Mouse (Mus musculus) left cerebral cortex, postnatal 36 days (tissue): ENCODE results near the gene Sdr39u1. TPM values are rescaled to one million over a fixed set of nuclear protein-coding genes. Genes with fewer than 3 reads are reported as not detected.
A peak's percentile ranks its signal among the peaks of the same experiment; 100 is the strongest.

ENCODE experiments used
- DNase-seq, 2 experiments: peaks; one replicate each; pipeline ENCODE4 v3.0.0; 2021 to 2022; ENCODE audit warnings: low spot score in 2 of 2, mixed read lengths in 1 of 2
- intact Hi-C: fragments of 180-260 bp; cut with DNase I; formaldehyde crosslinking; loops from one replicate; pipeline ENCODE4 v1.15.1; 2025
- total RNA-seq, 2 experiments: library from RNA; stranded (reverse); gene quantifications; 2 replicates each; pipeline ENCODE4 v1.2.3; 2021

Gene Sdr39u1
- total RNA-seq, 2 experiments from 2014 or later: 89.7 to 104 TPM

- DNase-seq: no peak
These were observed 14.8 kb downstream of the Sdr39u1 start for GRCm38 (mm10) chr14:55885114-55885790.

GRCm38 (mm10) chr14:55884713-55885113, 15.4 kb downstream of the Sdr39u1 start, which contains the start of gene Khnyn:
Gene Khnyn, plus strand, starts transcription at chr14:55884947.
- peak; percentile 75 to 82 for DNase-seq
- intact Hi-C loops: no loop called here

More at GRCm38 (mm10) chr14:55885114-55885790, 14.8 kb downstream of the Sdr39u1 start:
- intact Hi-C loops: no loop called here

- intact Hi-C loops: no loop called here
- DNase-seq: no peak
These were observed 15.9 kb downstream of the Sdr39u1 start, which contains the start of gene Cbln3 for GRCm38 (mm10) chr14:55884166-55884565. Gene Cbln3, minus strand, starts transcription at chr14:55884392.

GRCm38 (mm10) chr14:55883663-55884062, 16.4 kb downstream of the Sdr39u1 start:
- intact Hi-C loops: no loop called here
- DNase-seq: no peak

- intact Hi-C loops: no loop called here
- no peak for DNase-seq
These were observed 16.9 kb downstream of the Sdr39u1 start for GRCm38 (mm10) chr14:55883149-55883661.

GRCm38 (mm10) chr14:55882171-55882641, 17.9 kb downstream of the Sdr39u1 start:
- intact Hi-C loops: no loop called here

GRCm38 (mm10) chr14:55880982-55881381, 19.1 kb downstream of the Sdr39u1 start:
- intact Hi-C loops: no loop called here
- DNase-seq: no peak

More at GRCm38 (mm10) chr14:55882171-55882641, 17.9 kb downstream of the Sdr39u1 start:
- no peak for DNase-seq

- intact Hi-C loops: no loop called here
- peak; percentile 67 to 73 for DNase-seq
These were observed 20.5 kb downstream of the Sdr39u1 start for GRCm38 (mm10) chr14:55879623-55880022.

- intact Hi-C loops: no loop called here
- no peak for DNase-seq
These were observed 21.7 kb downstream of the Sdr39u1 start for GRCm38 (mm10) chr14:55878316-55878940.

- DNase-seq: no peak
- intact Hi-C loops: no loop called here
These were observed 22.4 kb downstream of the Sdr39u1 start for GRCm38 (mm10) chr14:55877469-55878315.

GRCm38 (mm10) chr14:55873714-55874683, 26.1 kb downstream of the Sdr39u1 start:
- peak; percentile 63 to 69 for DNase-seq
- intact Hi-C loops: loop anchor here (2.0 kb wide), 1 partner anchor 45 kb away; no protein-coding TSS in a partner anchor

GRCm38 (mm10) chr14:55873242-55873713, 26.8 kb downstream of the Sdr39u1 start:
- intact Hi-C loops: loop anchor here (2.0 kb wide), 1 partner anchor 46 kb away; no protein-coding TSS in a partner anchor
- no peak for DNase-seq

GRCm38 (mm10) chr14:55872551-55872950, 27.5 kb downstream of the Sdr39u1 start:
- no peak for DNase-seq
- intact Hi-C loops: loop anchor here (2.0 kb wide), 1 partner anchor 46 kb away; no protein-coding TSS in a partner anchor

- intact Hi-C loops: loop anchor here (2.0 kb wide), 1 partner anchor 47 kb away; no protein-coding TSS in a partner anchor
These were observed 28.1 kb downstream of the Sdr39u1 start for GRCm38 (mm10) chr14:55872039-55872438.

GRCm38 (mm10) chr14:55869538-55869937, 30.6 kb downstream of the Sdr39u1 start:
- DNase-seq: no peak
- intact Hi-C loops: no loop called here

More at GRCm38 (mm10) chr14:55872039-55872438, 28.1 kb downstream of the Sdr39u1 start:
- DNase-seq: no peak

- intact Hi-C loops: no loop called here
- DNase-seq: no peak
These were observed 31.7 kb downstream of the Sdr39u1 start for GRCm38 (mm10) chr14:55868230-55869026.

- intact Hi-C loops: no loop called here
- peak in 1 of 2 experiments; percentile 40 for DNase-seq
These were observed 33.1 kb downstream of the Sdr39u1 start for GRCm38 (mm10) chr14:55866962-55867361.
